Mouse (Mus musculus) heart, postnatal 0 days (tissue): ENCODE results near the gene Rbak. TPM values are rescaled to one million over a fixed set of nuclear protein-coding genes. Genes with fewer than 3 reads are reported as not detected.
"Not testable (repeated sequence)": the region's sequence is repeated elsewhere in the genome, so short reads cannot be mapped to it uniquely, and the experiment has no call there.

Experiments used
- ATAC-seq: fragments of 200-750 bp; cut with Nextera tagmentation; 2 replicates; pipeline ENCODE4 v1.8.0; 2017; ENCODE audit warnings: low read depth, moderate number of reproducible peaks, moderate library complexity; ENCODE audit not compliant: insufficient read depth
- DNase-seq: peaks from one replicate; pipeline ENCODE4 v3.0.0-alpha.2; 2016; ENCODE audit warnings: low spot score
- H3K27ac ChIP-seq: fragments of 300-500 bp; sonication (generic); 2 replicates; pipeline ENCODE4 v1.5.1; 2014; ENCODE audit warnings: low read depth, mild to moderate bottlenecking
- H3K27me3 ChIP-seq: fragments of 300-500 bp; sonication (generic); 2 replicates; pipeline ENCODE4 v1.6.1; 2014; ENCODE audit warnings: low read length, mixed read lengths; ENCODE audit not compliant: control insufficient read depth, insufficient read depth
- H3K36me3 ChIP-seq: fragments of 300-500 bp; sonication (generic); replicated peaks from 2 replicates; pipeline ENCODE4 v1.6.1; 2014; ENCODE audit warnings: low read length, mixed read lengths; ENCODE audit not compliant: control insufficient read depth, insufficient read depth
- H3K4me1 ChIP-seq: fragments of 300-500 bp; sonication (generic); 2 replicates; pipeline ENCODE4 v1.6.1; 2014; ENCODE audit warnings: antibody characterized with exemption; ENCODE audit not compliant: control insufficient read depth, insufficient read depth
- H3K4me2 ChIP-seq: fragments of 300-500 bp; sonication (generic); 2 replicates; pipeline ENCODE4 v1.6.1; 2014; ENCODE audit warnings: low read depth, mild to moderate bottlenecking, low read length, moderate library complexity
- H3K4me3 ChIP-seq: fragments of 300-500 bp; sonication (generic); 2 replicates; pipeline ENCODE4 v1.5.1; 2014; ENCODE audit warnings: low read depth, low read length
- H3K9ac ChIP-seq: fragments of 300-500 bp; sonication (generic); replicated peaks from 2 replicates; pipeline ENCODE4 v1.6.1; 2014; ENCODE audit warnings: low read depth, low read length, mixed read lengths
- H3K9me3 ChIP-seq: fragments of 300-500 bp; sonication (generic); replicated peaks from 2 replicates; pipeline ENCODE4 v1.6.1; 2016; ENCODE audit warnings: low read length; ENCODE audit not compliant: control insufficient read depth
- CTCF ChIP-seq: IDR thresholded peaks from 2 replicates; pipeline ENCODE4 v1.5.1; 2016; ENCODE audit warnings: antibody characterized with exemption, control low read depth, low read depth
- EP300 ChIP-seq: IDR thresholded peaks from 2 replicates; pipeline ENCODE4 v1.6.1; 2016; ENCODE audit warnings: antibody characterized with exemption, low read depth
- WGBS: fragments of 180-500 bp; shearing (Covaris S2); extraction: QIAGEN DNeasy Blood & Tissue Kit; methylation state at CpG from one replicate; pipeline ENCODE4 v1.1.7; 2014; 5-methylcytosine and 5-hydroxymethylcytosine counted together
- polyA plus RNA-seq: library from polyadenylated mRNA; unstranded; fragments of >200 nt; fragmentation: Nextera tagmentation; extraction: Ambion mirVana; gene quantifications from 2 replicates; pipeline ENCODE4 v1.2.1, GENCODE M21; 2015
- total RNA-seq: library from RNA; depleted of rRNA; stranded (reverse); fragments of >200 nt; gene quantifications from 2 replicates; pipeline ENCODE4 v1.2.3, GENCODE M21; 2014; ENCODE audit warnings: low replicate concordance

Gene Rbak
- total and polyA plus RNA-seq, 2 experiments from 2014 or later, result 2.5 to 5.2 TPM

GRCm38 (mm10) chr5:143135042-143135441, 45.5 kb downstream of the Rbak start:
- ATAC-seq (no peak), DNase-seq (no peak)
- H3K4me1 ChIP-seq, result 0 out of 2 replicates have a peak, but pooled peaks cover 3% of the 10 kb centered on the region
- WGBS, result 81% methylated on average over 7 of the region's 7 CpGs
- H3K4me2 ChIP-seq, result no peak overlapping the region
- TF ChIP-seq EP300 (no peak), CTCF (no peak)
- no peaks in the 10 kb centered on the region for H3K27me3 ChIP-seq
- H3K36me3 ChIP-seq, result no peaks in the 10 kb centered on the region
- no peaks in the 10 kb centered on the region for H3K9me3 ChIP-seq
- H3K4me3 ChIP-seq, result no peak overlapping the region
- no peak overlapping the region for H3K9ac ChIP-seq
- no peak overlapping the region for H3K27ac ChIP-seq

GRCm38 (mm10) chr5:143134216-143135010, 46.2 kb downstream of the Rbak start:
- not testable (repeated sequence) for H3K4me3 ChIP-seq, H3K9me3 ChIP-seq, H3K4me1 ChIP-seq, DNase-seq, H3K27me3 ChIP-seq, H3K4me2 ChIP-seq, ATAC-seq, H3K9ac ChIP-seq, H3K36me3 ChIP-seq, H3K27ac ChIP-seq
- 74% methylated on average over 3 of the region's 6 CpGs for WGBS

- no peak overlapping the region for H3K4me3 ChIP-seq
- no peak overlapping the region for H3K27ac ChIP-seq
- no peaks in the 10 kb centered on the region for H3K36me3 ChIP-seq
- no peak overlapping the region for H3K9ac ChIP-seq
- DNase-seq, result no peak
- H3K4me1 ChIP-seq, result no peaks in the 10 kb centered on the region
- no peak for ATAC-seq
- no peaks in the 10 kb centered on the region; the same call in 1 of the 2 replicates for H3K9me3 ChIP-seq
- no peak overlapping the region for H3K4me2 ChIP-seq
- 31% methylated on average over 13 of the region's 13 CpGs for WGBS
- TF ChIP-seq EP300 (no peak), CTCF (no peak)
- H3K27me3 ChIP-seq, result no peaks in the 10 kb centered on the region
Measured at GRCm38 (mm10) chr5:143132935-143133514, 47.5 kb downstream of the Rbak start.

GRCm38 (mm10) chr5:143130342-143130741, 50.2 kb downstream of the Rbak start:
- DNase-seq, result no peak
- H3K4me1 ChIP-seq, result 0 out of 2 replicates have a peak, but pooled peaks cover 3% of the 10 kb centered on the region
- H3K4me2 ChIP-seq, result no peak overlapping the region
- H3K9ac ChIP-seq, result no peak overlapping the region
- no peak for TF ChIP-seq EP300
- TF ChIP-seq CTCF, result no peak
- no peaks in the 10 kb centered on the region for H3K27me3 ChIP-seq
- H3K9me3 ChIP-seq, result no peaks in the 10 kb centered on the region; the same call in 1 of the 2 replicates
- 83% methylated on average over 7 of the region's 7 CpGs for WGBS
- H3K4me3 ChIP-seq, result no peak overlapping the region
- no peak for ATAC-seq
- H3K36me3 ChIP-seq, result no peaks in the 10 kb centered on the region
- H3K27ac ChIP-seq, result no peak overlapping the region

GRCm38 (mm10) chr5:143129101-143129500, 51.5 kb downstream of the Rbak start:
- no peak overlapping the region for H3K27ac ChIP-seq
- H3K9ac ChIP-seq, result no peak overlapping the region
- no peaks in the 10 kb centered on the region for H3K27me3 ChIP-seq
- H3K36me3 ChIP-seq, result no peaks in the 10 kb centered on the region
- 0 out of 2 replicates have a peak, but pooled peaks cover 3% of the 10 kb centered on the region for H3K4me1 ChIP-seq
- WGBS, result 89% methylated on average over 16 of the region's 16 CpGs
- no peak for DNase-seq
- H3K4me2 ChIP-seq, result no peak overlapping the region
- H3K9me3 ChIP-seq, result no peaks in the 10 kb centered on the region; the same call in 1 of the 2 replicates
- ATAC-seq, result no peak
- H3K4me3 ChIP-seq, result no peak overlapping the region
- no peak for TF ChIP-seq EP300
- no peak for TF ChIP-seq CTCF
